Mouse (Mus musculus) kidney, adult 18-20 months (tissue): Measurements from ENCODE around the gene Cela1.

Experiments used
- DNase-seq: peaks from one replicate; pipeline ENCODE4 v3.0.0; 2021

The Cela1 gene

DNA sequence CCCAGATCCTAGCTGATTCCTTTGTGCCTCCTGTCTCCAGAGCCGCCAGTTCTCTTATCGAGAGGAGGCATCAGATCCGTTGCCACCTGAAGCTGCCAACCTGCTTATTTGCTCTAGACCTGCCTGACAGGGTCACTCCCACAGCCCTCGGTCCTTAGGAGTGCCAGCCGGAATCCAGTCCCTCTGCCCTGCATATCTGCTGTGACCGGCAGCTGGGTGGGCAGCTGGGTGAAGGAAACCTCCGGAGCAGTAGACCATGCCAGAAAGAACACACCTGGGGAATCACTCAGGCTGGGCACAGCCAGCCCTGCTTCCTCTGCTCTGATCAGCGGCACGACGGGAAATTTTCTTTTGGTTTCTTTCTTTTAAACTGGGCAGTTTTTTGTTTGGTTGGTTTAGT lies 54.4 kb downstream of the Cela1 start:
- no peak for DNase-seq

DNA sequence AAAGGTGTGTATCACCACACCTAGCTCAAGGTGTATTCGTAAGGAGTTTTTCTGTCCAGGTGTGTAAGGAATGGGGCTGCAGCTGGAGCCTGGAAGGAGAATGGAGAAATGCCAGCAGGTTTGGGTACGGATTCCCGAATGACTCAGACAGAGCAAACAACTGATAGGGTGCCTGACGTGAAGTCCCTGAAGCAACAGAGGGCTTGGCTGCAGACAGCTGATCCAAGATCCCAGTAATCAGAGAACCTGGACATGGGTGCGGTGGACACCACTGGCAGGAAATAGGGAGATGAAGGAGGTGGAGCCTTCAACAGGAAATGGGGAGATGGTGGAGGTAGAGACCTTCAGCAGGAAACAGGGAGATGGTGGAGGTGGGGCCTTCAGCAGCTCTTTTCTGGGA lies 55.4 kb downstream of the Cela1 start:
- DNase-seq, result no peak

DNA sequence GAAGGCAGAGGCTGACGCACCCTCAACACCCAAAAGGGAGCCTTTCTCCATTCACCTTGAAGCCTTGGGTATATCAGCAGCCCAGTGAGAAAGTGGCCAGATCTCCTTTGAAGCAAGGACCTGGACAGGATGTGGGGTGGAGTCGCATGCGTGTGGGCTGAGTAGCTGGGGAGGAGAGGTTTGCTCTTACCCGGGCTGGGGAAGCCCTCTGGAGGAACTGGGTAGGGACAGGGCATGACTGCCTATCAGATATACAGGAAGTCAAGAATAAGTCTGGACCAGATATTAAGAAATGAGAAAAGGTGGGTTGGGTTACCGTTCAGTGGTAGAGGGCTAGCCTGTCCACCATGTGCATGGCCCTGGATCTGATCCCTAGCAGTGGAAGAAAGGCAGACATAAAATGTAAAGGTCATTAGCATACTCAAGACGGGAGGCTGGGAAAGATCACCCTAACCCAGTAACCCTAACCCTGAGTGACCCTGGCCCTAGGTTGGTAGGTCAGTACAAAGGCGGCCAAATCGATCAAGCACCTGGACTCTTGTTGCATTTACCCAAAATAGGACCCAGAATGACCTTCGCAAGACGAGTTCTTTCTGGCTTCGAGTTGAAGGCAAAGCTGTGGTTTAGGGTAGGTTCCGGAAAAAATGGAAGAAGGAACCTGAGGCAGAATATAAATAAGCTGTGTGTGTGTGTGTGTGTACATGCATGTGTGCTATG lies 56.1 kb downstream of the Cela1 start:
- no peak for DNase-seq

DNA sequence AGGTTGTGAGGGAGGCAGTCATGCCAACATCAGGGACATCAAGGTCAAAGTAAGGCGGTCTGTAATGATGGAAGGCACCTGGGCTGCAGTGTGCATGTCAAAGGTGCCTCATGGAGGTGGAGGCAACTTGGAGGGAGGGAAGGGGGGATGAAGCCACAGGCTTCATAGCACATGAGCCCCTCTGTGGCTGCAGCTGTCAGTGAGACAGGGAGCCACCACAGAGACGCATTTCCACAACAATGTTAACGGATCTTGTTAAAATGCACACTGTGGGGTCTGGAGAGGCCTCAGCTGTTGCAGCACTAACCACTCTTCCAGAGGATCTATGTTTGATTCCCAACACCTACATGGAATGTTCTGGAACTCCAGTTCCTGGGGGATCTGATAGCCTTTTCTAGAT lies 57.6 kb downstream of the Cela1 start:
- DNase-seq, result no peak

DNA sequence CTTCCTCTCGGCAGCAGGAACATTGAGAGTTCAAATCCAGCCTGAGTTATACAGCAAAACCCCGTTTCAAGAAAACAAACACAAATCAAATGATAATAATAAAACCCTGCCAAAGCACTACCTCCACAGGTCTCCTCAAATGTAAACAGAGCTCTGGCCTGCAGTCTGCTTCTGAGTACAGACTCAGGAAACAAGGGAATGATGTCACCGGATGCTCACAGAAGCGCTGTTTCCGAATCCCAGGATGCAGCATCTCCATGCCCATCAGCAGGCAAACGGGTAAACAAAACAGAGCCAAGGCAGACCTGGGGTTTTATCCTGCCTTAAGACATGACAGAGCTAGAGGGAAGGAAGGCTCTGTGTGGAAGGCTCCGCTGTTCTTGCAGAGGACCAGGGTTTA lies 58.9 kb downstream of the Cela1 start:
- no peak for DNase-seq

DNA sequence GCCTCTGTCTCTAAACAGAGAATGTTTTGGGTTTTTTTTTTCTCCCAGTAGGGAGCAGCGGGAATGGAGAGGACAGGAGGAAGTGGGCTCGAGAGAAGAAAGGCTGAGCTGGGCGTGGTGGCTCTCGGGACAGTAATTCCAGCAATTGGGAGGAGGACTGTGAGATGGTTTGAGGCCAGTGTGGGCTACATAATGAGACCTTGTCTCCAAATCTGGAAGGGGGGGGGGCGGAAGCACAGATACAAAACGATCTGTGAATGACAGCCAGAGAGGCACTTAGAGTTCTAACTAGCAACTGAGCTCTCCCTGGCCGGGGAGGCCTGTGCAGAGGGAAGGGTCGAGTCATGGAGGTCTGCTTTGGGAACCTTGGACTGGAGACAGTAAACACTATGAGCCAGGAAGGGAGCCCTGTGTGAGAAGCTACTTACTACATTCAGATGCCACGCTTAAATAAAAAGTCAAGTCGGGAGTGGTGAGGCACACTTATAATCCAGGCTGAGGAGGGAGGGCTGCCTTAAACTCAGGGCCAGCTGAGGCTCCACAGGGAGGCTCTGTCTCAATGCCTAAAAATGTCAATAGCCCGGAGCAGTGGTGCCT lies 59.8 kb downstream of the Cela1 start:
- DNase-seq, result no peak

DNA sequence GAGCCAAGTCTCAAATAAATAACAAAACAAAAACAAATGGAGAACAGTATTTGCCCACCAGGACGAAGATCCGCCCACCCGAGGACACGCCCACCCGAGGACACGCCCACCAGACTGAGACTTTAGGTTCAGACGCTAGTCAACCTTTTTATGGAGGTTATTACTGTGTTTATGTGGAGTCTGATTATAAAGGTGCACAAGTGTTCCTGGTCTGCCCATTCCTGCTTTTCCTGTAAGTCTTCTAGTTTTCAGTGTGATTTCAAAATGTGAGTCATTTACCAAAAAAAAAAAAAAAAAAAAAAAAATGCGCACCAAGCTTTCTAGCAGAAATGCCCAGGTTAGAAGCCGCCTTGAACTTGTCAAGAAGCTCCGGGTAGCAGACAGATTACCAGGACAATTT lies 60.4 kb downstream of the Cela1 start:
- no peak for DNase-seq

DNA sequence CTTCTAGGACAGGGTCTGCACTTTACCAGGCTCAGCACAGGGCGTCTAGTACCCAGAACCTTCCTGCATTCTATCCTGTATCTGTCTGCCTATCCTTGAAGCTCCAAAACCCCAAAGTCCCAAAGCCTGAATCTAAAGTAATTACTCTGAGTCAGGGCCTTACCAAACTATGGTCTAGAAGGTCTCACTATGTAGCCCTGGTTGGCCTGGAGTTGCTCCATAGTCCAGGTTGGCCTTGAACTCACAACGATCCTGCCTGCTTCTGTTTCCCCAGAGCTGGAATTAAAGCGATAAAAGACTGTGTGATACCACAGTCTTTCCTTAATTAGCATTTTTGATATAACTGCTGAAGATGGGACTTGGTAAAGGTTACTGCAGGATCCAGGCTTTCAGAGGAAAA lies 63.3 kb downstream of the Cela1 start:
- DNase-seq, result no peak
